Mouse (Mus musculus): ENCODE measurements around the gene Magi2. TPM values are rescaled to one million over a fixed set of nuclear protein-coding genes. Genes with fewer than 3 reads are reported as not detected.

The Magi2 gene
- polyA plus RNA-seq, 1 experiment from 2014 or later, result 3.2 TPM

- Histone ChIP-seq H3K9me3 (ENCODE audit: control insufficient read depth, low read length) (no peaks in the 10 kb centered on the region), H3K9ac (ENCODE audit: low read length) (no peak overlapping the region), H3K4me2 (ENCODE audit: low read length) (no peak overlapping the region), H3K4me1 (replicated peaks; ENCODE audit: control insufficient read depth, insufficient read depth, low read length) (no peaks in the 10 kb centered on the region), H3K27ac (ENCODE audit: low read depth) (no peak overlapping the region), H3K4me3 (ENCODE audit: low read depth, low read length) (no peak overlapping the region), H3K36me3 (ENCODE audit: control insufficient read depth, insufficient read depth, low read length) (no peaks in the 10 kb centered on the region), H3K27me3 (replicated peaks; ENCODE audit: control insufficient read depth, insufficient read depth, low read length) (no peaks in the 10 kb centered on the region)
- whole genome bisulfite sequencing, result 39% methylated on average over 5 of the region's 5 CpGs
- 0 out of 2 replicates have a peak, but pooled peaks have one; percentile 27 for ATAC-seq (replicated peaks; ENCODE audit: low FRiP score, low TSS enrichment, low read depth)
- no peak for DNase-seq (ENCODE audit: low spot score)
These were observed 969.9 kb downstream of the Magi2 start for GRCm38 (mm10) chr5:20196765-20197164.

DNA sequence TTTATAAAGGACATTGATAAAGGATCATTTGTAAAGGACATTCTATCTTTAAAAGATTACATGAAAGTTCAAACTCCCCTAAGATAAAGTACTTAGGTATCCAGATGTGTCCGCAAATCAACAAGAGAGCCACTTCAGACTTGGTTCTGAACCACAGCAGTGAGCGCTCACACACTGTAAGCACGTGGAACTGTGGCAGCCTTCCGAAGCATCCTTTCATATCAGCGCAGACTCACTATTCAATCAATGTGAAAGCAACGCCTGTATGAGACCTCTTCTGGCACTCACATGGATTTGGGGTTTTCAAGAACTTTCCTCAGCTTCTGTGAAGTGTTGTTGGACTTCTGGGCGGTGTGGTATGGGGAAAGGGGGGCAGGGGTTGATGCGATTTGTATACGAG lies 970.6 kb downstream of the Magi2 start:
- ATAC-seq (replicated peaks; ENCODE audit: low FRiP score, low TSS enrichment, low read depth), result no peak
- no peak for DNase-seq (ENCODE audit: low spot score)

DNA sequence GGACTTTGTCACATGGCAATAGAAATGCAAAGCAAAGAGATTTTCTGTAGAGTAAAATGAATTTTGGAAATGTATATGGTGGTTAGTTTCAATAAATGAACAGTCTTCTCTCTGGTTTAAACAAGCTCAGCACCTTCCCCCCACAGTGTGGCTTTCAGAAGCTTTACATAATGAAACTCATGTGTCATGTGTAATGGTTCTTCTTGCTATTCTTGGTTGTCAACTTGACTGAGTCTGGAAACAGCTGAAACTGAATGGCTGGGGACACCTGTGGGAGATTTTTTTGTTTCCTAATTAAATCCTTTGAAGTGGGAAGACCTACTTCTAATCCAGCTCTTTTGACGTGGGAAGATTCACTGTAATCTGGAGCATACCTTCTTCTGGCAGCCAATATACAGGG lies 974.5 kb downstream of the Magi2 start:
- DNase-seq (ENCODE audit: low spot score) (no peak), ATAC-seq (replicated peaks; ENCODE audit: low FRiP score, low TSS enrichment, low read depth) (no peak)
- H3K4me3 ChIP-seq (ENCODE audit: low read depth, low read length), result no peak overlapping the region
- H3K27ac ChIP-seq (ENCODE audit: low read depth), result no peak overlapping the region
- H3K27me3 ChIP-seq (replicated peaks; ENCODE audit: control insufficient read depth, insufficient read depth, low read length), result no peaks in the 10 kb centered on the region
- 56% methylated on average over 1 of the region's 1 CpGs for WGBS
- H3K4me1 ChIP-seq (replicated peaks; ENCODE audit: control insufficient read depth, insufficient read depth, low read length), result no peaks in the 10 kb centered on the region
- H3K9ac ChIP-seq (ENCODE audit: low read length), result no peak overlapping the region
- no peaks in the 10 kb centered on the region for H3K36me3 ChIP-seq (ENCODE audit: control insufficient read depth, insufficient read depth, low read length)
- H3K9me3 ChIP-seq (ENCODE audit: control insufficient read depth, low read length), result no peaks in the 10 kb centered on the region
- no peak overlapping the region for H3K4me2 ChIP-seq (ENCODE audit: low read length)

More for the DNA sequence above, 970.6 kb downstream of the Magi2 start:
- no peak overlapping the region for H3K4me3 ChIP-seq (ENCODE audit: low read depth, low read length)
- H3K36me3 ChIP-seq (ENCODE audit: control insufficient read depth, insufficient read depth, low read length), result no peaks in the 10 kb centered on the region
- H3K27me3 ChIP-seq (replicated peaks; ENCODE audit: control insufficient read depth, insufficient read depth, low read length), result no peaks in the 10 kb centered on the region
- H3K9me3 ChIP-seq (ENCODE audit: control insufficient read depth, low read length), result no peaks in the 10 kb centered on the region
- H3K4me1 ChIP-seq (replicated peaks; ENCODE audit: control insufficient read depth, insufficient read depth, low read length), result no peaks in the 10 kb centered on the region
- H3K9ac ChIP-seq (ENCODE audit: low read length), result no peak overlapping the region
- H3K27ac ChIP-seq (ENCODE audit: low read depth), result no peak overlapping the region
- 42% methylated on average over 9 of the region's 9 CpGs for WGBS
- no peak overlapping the region for H3K4me2 ChIP-seq (ENCODE audit: low read length)

DNA sequence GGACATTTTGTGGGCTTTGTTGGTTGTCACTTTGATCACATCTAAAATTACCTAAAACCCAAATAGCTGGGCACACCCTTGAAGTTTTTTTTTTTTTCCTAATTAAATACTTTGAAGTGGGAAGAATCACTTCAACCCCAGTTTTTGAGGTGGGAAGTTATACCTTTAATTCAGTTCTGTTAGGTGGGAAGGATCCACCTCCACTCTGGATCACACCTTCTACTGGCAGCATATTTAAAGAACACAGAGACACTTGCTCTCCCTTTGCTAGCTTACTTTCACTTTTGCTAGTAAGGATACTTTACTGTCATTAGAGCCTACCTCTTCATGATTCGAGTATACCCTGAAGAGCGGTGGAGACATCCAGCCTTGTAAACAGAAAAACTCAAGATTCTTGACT lies 981.3 kb downstream of the Magi2 start:
- 95% methylated on average over 2 of the region's 2 CpGs for WGBS
- H3K36me3 ChIP-seq (ENCODE audit: control insufficient read depth, insufficient read depth, low read length), result no peaks in the 10 kb centered on the region
- H3K27ac ChIP-seq (ENCODE audit: low read depth), result no peak overlapping the region
- DNase-seq (ENCODE audit: low spot score) (no peak), ATAC-seq (replicated peaks; ENCODE audit: low FRiP score, low TSS enrichment, low read depth) (no peak)
- H3K27me3 ChIP-seq (replicated peaks; ENCODE audit: control insufficient read depth, insufficient read depth, low read length), result no peaks in the 10 kb centered on the region
- no peaks in the 10 kb centered on the region for H3K9me3 ChIP-seq (ENCODE audit: control insufficient read depth, low read length)
- H3K4me1 ChIP-seq (replicated peaks; ENCODE audit: control insufficient read depth, insufficient read depth, low read length), result no peaks in the 10 kb centered on the region
- no peak overlapping the region for H3K4me3 ChIP-seq (ENCODE audit: low read depth, low read length)
- H3K4me2 ChIP-seq (ENCODE audit: low read length), result no peak overlapping the region
- no peak overlapping the region for H3K9ac ChIP-seq (ENCODE audit: low read length)

- DNase-seq (ENCODE audit: low spot score) (no peak), ATAC-seq (replicated peaks; ENCODE audit: low FRiP score, low TSS enrichment, low read depth) (no peak)
- Histone ChIP-seq H3K27me3 (replicated peaks; ENCODE audit: control insufficient read depth, insufficient read depth, low read length) (no peaks in the 10 kb centered on the region), H3K4me1 (replicated peaks; ENCODE audit: control insufficient read depth, insufficient read depth, low read length) (no peaks in the 10 kb centered on the region), H3K4me3 (ENCODE audit: low read depth, low read length) (no peak overlapping the region), H3K4me2 (ENCODE audit: low read length) (no peak overlapping the region), H3K9me3 (ENCODE audit: control insufficient read depth, low read length) (no peaks in the 10 kb centered on the region), H3K36me3 (ENCODE audit: control insufficient read depth, insufficient read depth, low read length) (no peaks in the 10 kb centered on the region), H3K27ac (ENCODE audit: low read depth) (no peak overlapping the region), H3K9ac (ENCODE audit: low read length) (no peak overlapping the region)
- 59% methylated on average over 2 of the region's 2 CpGs for WGBS
These were observed 986.5 kb downstream of the Magi2 start for GRCm38 (mm10) chr5:20213299-20213698.

DNA sequence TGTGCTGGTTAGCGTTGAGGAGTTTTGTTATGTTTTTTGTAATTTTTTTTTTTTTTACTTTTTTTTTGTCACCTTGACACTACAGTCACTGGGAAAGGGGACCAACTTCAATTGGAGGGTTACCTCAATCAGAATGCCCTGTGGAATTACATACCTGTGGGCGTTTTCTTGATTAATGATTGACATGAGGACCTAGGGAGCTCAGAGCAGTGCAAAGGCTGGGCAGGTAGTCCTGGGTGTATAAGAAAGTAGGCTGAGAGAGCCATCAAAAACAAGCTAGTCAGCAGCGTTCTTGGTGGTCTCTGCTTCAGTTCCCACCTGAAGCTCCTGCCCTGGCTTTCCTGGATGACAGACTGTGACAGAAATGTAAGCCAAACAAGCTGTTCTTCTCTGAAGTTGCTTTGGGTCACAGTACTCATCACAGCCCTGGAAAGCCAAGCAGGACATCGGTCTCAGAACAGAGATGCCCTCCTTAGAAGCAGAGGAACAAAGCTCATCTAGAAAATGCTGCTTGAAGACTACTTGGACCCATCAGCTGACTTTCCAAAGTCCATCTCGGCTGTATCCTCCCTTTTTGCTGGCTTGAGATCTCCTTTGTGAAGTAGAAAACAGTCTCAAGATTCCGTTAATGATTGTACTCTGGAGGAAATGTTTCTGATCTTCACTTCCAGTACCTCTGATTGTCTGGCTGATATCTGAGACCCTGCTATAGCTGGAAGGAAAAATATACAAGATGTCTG lies 999.8 kb downstream of the Magi2 start:
- Histone ChIP-seq H3K4me3 (ENCODE audit: low read depth, low read length) (no peak overlapping the region), H3K27ac (ENCODE audit: low read depth) (no peak overlapping the region), H3K27me3 (replicated peaks; ENCODE audit: control insufficient read depth, insufficient read depth, low read length) (no peaks in the 10 kb centered on the region), H3K9ac (ENCODE audit: low read length) (no peak overlapping the region), H3K4me2 (ENCODE audit: low read length) (no peak overlapping the region), H3K9me3 (ENCODE audit: control insufficient read depth, low read length) (no peaks in the 10 kb centered on the region), H3K36me3 (ENCODE audit: control insufficient read depth, insufficient read depth, low read length) (no peaks in the 10 kb centered on the region), H3K4me1 (replicated peaks; ENCODE audit: control insufficient read depth, insufficient read depth, low read length) (no peaks in the 10 kb centered on the region)
- DNase-seq (ENCODE audit: low spot score) (no peak), ATAC-seq (replicated peaks; ENCODE audit: low FRiP score, low TSS enrichment, low read depth) (no peak)
- WGBS, result 78% methylated on average over 6 of the region's 6 CpGs

DNA sequence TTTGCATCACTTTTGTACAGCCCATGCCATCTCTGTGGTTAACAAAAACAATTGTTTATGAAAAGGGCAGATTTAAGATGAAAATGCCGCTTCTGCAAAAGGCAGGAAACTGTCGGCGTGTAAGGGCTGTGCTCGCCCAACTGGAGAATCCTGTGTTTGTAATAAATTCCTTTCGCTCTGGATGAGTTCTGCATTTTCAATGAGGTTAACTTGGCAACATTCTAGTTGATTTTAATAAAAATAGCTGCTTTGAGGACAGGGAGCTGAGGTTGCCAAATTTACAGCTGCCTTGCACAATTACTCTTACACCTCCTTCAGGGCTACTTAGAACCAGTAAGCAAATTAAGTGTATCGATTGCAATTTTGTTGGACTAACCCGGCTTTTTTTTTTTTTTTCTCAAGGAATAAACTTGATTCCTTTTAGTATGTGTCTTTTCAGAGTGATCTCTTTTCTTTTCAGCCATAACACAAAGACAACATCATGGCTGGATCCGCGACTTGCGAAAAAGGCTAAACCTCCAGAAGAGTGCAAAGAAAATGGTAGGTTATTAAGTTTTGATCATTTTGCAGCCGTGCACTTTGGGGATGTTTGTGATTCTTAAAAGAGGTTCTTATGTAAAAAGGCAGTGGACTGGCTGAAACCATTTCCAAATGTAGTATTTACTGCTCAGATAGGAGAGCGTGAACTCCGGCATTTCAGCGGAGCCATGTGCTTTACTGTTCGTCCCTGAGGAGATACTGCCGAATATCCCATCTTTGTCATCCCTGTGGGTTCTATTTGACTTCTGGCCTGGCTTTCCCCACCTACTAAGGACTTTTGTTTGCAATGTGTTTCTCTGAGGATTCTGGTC lies 1001.3 kb downstream of the Magi2 start:
- WGBS, result 77% methylated on average over 16 of the region's 16 CpGs
- no peaks in the 10 kb centered on the region for H3K4me1 ChIP-seq (replicated peaks; ENCODE audit: control insufficient read depth, insufficient read depth, low read length)
- H3K27me3 ChIP-seq (replicated peaks; ENCODE audit: control insufficient read depth, insufficient read depth, low read length), result no peaks in the 10 kb centered on the region
- H3K9me3 ChIP-seq (ENCODE audit: control insufficient read depth, low read length), result no peaks in the 10 kb centered on the region
- ATAC-seq (replicated peaks; ENCODE audit: low FRiP score, low TSS enrichment, low read depth), result no peak
- H3K4me2 ChIP-seq (ENCODE audit: low read length), result no peak overlapping the region
- H3K9ac ChIP-seq (ENCODE audit: low read length), result no peak overlapping the region
- no peak overlapping the region for H3K4me3 ChIP-seq (ENCODE audit: low read depth, low read length)
- no peak overlapping the region for H3K27ac ChIP-seq (ENCODE audit: low read depth)
- no peaks in the 10 kb centered on the region for H3K36me3 ChIP-seq (ENCODE audit: control insufficient read depth, insufficient read depth, low read length)
- no peak for DNase-seq (ENCODE audit: low spot score)

DNA sequence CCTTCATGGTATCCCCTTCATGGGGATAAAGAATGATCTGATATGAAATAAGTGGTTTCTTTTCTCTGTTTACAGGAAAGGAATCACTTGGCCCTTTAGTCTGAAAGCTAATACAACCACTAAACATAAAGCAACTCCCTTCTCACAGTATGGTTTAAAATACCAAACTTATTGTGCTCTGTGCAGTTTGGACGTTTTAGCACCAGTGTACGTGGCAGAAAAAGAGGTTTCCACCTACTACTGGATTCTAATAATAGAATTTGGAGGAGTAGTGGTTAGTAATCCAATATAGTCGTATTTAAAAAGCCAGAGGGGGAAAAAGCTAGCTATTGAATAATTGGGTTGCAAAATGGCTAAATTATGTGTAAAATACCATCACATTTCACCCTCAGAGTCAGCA lies 1005.1 kb downstream of the Magi2 start:
- 68% methylated on average over 3 of the region's 3 CpGs for WGBS
- no peaks in the 10 kb centered on the region for H3K9me3 ChIP-seq (ENCODE audit: control insufficient read depth, low read length)

More for the DNA sequence above, 1005.1 kb downstream of the Magi2 start:
- Histone ChIP-seq H3K36me3 (ENCODE audit: control insufficient read depth, insufficient read depth, low read length) (no peaks in the 10 kb centered on the region), H3K9ac (ENCODE audit: low read length) (no peak overlapping the region), H3K4me1 (replicated peaks; ENCODE audit: control insufficient read depth, insufficient read depth, low read length) (no peaks in the 10 kb centered on the region), H3K4me2 (ENCODE audit: low read length) (no peak overlapping the region), H3K4me3 (ENCODE audit: low read depth, low read length) (no peak overlapping the region), H3K27ac (ENCODE audit: low read depth) (no peak overlapping the region), H3K27me3 (replicated peaks; ENCODE audit: control insufficient read depth, insufficient read depth, low read length) (no peaks in the 10 kb centered on the region)
- DNase-seq (ENCODE audit: low spot score) (no peak), ATAC-seq (replicated peaks; ENCODE audit: low FRiP score, low TSS enrichment, low read depth) (no peak)
